Mouse (Mus musculus) midbrain, embryonic 12.5 days (tissue): Measurements from ENCODE around the gene Fam19a2. TPM values are rescaled to one million over a fixed set of nuclear protein-coding genes. Genes with fewer than 3 reads are reported as not detected.

Source experiments
- ATAC-seq: fragments of 200-750 bp; cut with Nextera tagmentation; 2 replicates; pipeline ENCODE4 v1.8.0; 2017; ENCODE audit warnings: low read depth, moderate TSS enrichment, moderate library complexity; ENCODE audit not compliant: low FRiP score
- H3K27ac ChIP-seq: fragments of 300-500 bp; sonication (generic); replicated peaks from 2 replicates; pipeline ENCODE4 v1.5.1; 2016; ENCODE audit warnings: mild to moderate bottlenecking
- H3K27me3 ChIP-seq: fragments of 300-500 bp; sonication (generic); 2 replicates; pipeline ENCODE4 v1.6.1; 2016; ENCODE audit warnings: mild to moderate bottlenecking
- H3K36me3 ChIP-seq: fragments of 300-500 bp; sonication (generic); 2 replicates; pipeline ENCODE4 v1.6.1; 2016
- H3K4me1 ChIP-seq: fragments of 300-500 bp; sonication (generic); 2 replicates; pipeline ENCODE4 v1.6.1; 2016
- H3K4me2 ChIP-seq: fragments of 300-500 bp; sonication (generic); replicated peaks from 2 replicates; pipeline ENCODE4 v1.6.1; 2016; ENCODE audit warnings: mild to moderate bottlenecking, moderate library complexity
- H3K4me3 ChIP-seq: fragments of 300-500 bp; sonication (generic); 2 replicates; pipeline ENCODE4 v1.5.1; 2016; ENCODE audit warnings: mild to moderate bottlenecking
- H3K9ac ChIP-seq: fragments of 300-500 bp; sonication (generic); replicated peaks from 2 replicates; pipeline ENCODE4 v1.6.1; 2016; ENCODE audit warnings: mild to moderate bottlenecking, moderate library complexity
- H3K9me3 ChIP-seq: fragments of 300-500 bp; sonication (generic); 2 replicates; pipeline ENCODE4 v1.6.1; 2016; ENCODE audit warnings: mild to moderate bottlenecking
- WGBS: fragments of 180-500 bp; shearing (Covaris S2); methylation state at CpG from one replicate; pipeline ENCODE4 v1.1.7; 2016; 5-methylcytosine and 5-hydroxymethylcytosine counted together
- polyA plus RNA-seq: library from polyadenylated mRNA; unstranded; fragments of >200 nt; fragmentation: Nextera tagmentation; extraction: Ambion mirVana; gene quantifications from 2 replicates; pipeline ENCODE4 v1.2.1, GENCODE M21; 2016

The Fam19a2 gene
- polyA plus RNA-seq, 1 experiment from 2014 or later, result 11.3 TPM

DNA sequence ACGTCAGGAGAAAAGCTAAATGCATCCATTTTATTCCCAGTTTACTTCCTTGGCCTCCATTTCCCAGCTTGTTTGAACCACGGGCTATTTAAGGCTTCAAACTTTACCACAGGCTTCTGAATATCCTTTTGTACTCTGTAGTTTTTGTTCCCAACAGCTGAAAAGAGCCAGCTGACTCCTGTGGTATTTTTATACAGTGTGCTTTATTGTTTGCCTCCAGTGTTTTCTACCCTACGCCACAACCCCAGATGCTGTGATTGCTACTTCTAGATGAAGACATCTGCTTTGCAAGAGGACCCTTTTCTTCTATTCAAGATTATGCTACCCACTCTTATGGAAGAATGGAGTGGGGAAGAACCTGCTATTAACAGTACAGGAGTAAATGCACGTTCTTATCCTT lies 314.0 kb downstream of the Fam19a2 start:
- 61% methylated on average over 4 of the region's 4 CpGs for WGBS
- Histone ChIP-seq H3K9me3 (no peaks in the 10 kb centered on the region), H3K4me3 (no peak overlapping the region), H3K4me2 (no peak overlapping the region), H3K36me3 (no peaks in the 10 kb centered on the region), H3K9ac (no peak overlapping the region), H3K27me3 (no peaks in the 10 kb centered on the region), H3K4me1 (peaks cover 8% of the 10 kb centered on the region; the same call in 1 of the 2 replicates), H3K27ac (no peak overlapping the region)
- ATAC-seq, result peak; percentile 63; the same call in 1 of the 2 replicates

DNA sequence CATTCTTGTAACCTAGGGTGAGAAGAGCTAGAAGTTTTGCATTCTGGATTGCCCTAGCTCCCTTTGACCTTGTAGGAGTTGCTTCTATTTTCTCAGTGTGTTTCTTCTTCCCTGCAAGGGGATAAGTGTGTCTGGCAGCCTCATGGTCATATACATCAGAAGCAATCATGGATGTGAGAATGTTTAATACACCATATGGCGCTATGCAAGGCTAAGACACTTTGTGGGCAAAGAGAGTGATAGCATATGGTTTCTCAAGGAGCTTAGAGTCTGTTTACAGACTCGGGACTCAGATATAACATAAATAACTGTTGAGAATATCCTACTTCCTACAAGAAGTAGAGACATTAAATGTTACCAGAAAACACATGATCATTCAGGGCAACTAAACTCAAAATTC lies 315.2 kb downstream of the Fam19a2 start:
- 80% methylated on average over 2 of the region's 2 CpGs for WGBS
- Histone ChIP-seq H3K4me1 (peaks cover 8% of the 10 kb centered on the region; the same call in 1 of the 2 replicates), H3K4me2 (no peak overlapping the region), H3K9ac (no peak overlapping the region), H3K27ac (no peak overlapping the region), H3K9me3 (no peaks in the 10 kb centered on the region), H3K4me3 (no peak overlapping the region), H3K27me3 (no peaks in the 10 kb centered on the region), H3K36me3 (no peaks in the 10 kb centered on the region)
- no peak for ATAC-seq

DNA sequence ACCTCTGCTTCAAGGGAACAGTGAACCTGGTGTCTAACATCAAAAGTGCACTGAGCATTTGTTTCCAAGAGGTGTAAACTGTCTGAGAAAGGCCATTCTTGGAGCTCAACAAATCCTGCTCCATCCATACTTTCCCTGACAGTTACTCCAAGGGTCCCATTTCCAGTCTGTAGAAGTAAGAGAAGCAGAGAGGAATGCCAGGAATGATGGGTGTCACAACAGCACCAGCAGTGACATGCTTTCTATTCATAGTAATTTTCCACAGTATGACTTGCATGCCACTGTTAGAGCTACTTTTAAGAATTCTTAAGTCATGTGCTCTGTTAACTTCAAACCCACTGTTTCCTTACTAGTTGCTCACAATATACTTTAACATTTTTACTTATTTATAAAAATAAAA lies 331.2 kb downstream of the Fam19a2 start:
- H3K4me1 ChIP-seq, result no peaks in the 10 kb centered on the region
- H3K4me3 ChIP-seq, result no peak overlapping the region
- H3K27me3 ChIP-seq, result no peaks in the 10 kb centered on the region
- no peaks in the 10 kb centered on the region for H3K36me3 ChIP-seq
- no peak overlapping the region for H3K9ac ChIP-seq
- ATAC-seq, result no peak
- no peak overlapping the region for H3K4me2 ChIP-seq
- no peak overlapping the region for H3K27ac ChIP-seq
- no peaks in the 10 kb centered on the region for H3K9me3 ChIP-seq

DNA sequence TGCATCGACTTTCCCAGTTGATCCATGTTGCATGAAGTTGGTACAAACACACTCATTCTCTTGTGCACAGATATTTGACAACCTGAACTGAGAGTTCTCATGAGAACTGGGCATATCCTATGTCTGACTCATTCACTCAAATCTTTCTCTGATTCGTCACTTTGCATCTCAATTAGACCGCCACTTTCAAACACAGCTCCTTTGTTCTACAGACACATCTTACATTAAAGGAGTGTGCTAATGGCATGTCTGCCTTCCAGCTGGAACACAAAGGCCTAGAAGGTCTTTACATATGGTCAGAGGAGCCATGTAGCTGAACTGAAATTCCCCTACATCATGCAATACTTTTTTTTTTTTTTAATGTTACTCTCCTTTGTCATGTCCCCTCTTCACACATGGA lies 333.3 kb downstream of the Fam19a2 start:
- ATAC-seq, result peak; percentile 9; the same call in 1 of the 2 replicates
- 77% methylated on average over 3 of the region's 3 CpGs for WGBS
- Histone ChIP-seq H3K9me3 (no peaks in the 10 kb centered on the region), H3K4me2 (no peak overlapping the region), H3K4me3 (no peak overlapping the region), H3K9ac (no peak overlapping the region), H3K27ac (no peak overlapping the region), H3K4me1 (no peaks in the 10 kb centered on the region), H3K27me3 (no peaks in the 10 kb centered on the region), H3K36me3 (no peaks in the 10 kb centered on the region)

DNA sequence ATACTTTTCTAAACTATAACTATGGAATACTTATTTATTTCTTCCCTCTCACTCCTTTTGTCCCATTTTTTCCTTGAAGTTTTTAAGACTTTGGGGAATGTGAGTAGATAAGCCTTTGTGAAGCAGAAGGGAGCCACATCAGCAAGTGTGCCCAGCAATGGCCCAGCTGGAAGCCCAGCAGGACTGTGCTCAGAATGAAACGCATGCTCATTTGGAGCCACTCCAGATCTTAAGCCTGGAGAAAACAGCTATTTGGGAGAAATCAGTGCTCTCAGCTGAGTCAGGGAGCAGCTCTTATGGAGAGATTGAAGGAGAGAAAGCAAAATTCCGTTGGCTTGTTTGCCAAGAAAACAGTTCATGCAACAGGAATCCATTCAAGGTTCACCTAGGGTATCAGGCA lies 341.9 kb downstream of the Fam19a2 start:
- Histone ChIP-seq H3K4me3 (no peak overlapping the region), H3K27ac (no peak overlapping the region), H3K4me2 (no peak overlapping the region), H3K27me3 (no peaks in the 10 kb centered on the region), H3K9ac (no peak overlapping the region), H3K9me3 (no peaks in the 10 kb centered on the region), H3K4me1 (no peaks in the 10 kb centered on the region), H3K36me3 (no peaks in the 10 kb centered on the region)
- WGBS, result 32% methylated on average over 2 of the region's 2 CpGs
- no peak for ATAC-seq

DNA sequence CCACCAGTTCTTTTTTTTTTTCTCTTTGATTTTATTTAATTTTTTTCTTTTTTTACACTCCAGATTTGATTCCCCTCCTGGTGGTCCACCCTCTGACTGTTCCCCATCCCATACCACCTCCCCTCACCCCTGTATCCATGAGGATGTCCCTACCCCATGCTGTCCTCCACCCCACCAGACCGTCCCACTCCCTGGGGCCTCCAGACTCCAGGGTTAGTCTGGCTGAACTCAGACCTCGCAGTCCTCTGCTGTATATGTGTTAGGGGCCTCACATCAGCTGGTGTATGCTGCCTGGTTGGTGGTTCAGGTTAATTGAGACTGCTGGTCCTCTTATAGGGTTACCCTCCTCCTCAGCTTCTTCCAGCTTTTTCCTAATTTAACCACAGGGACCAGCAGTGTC lies 362.9 kb downstream of the Fam19a2 start:
- WGBS, result 79% methylated on average over 2 of the region's 2 CpGs
- no peaks in the 10 kb centered on the region for H3K36me3 ChIP-seq
- no peak overlapping the region for H3K4me2 ChIP-seq
- H3K4me1 ChIP-seq, result no peaks in the 10 kb centered on the region
- no peaks in the 10 kb centered on the region for H3K9me3 ChIP-seq
- H3K27me3 ChIP-seq, result no peaks in the 10 kb centered on the region
- H3K27ac ChIP-seq, result no peak overlapping the region
- H3K4me3 ChIP-seq, result no peak overlapping the region
- no peak for ATAC-seq
- no peak overlapping the region for H3K9ac ChIP-seq

DNA sequence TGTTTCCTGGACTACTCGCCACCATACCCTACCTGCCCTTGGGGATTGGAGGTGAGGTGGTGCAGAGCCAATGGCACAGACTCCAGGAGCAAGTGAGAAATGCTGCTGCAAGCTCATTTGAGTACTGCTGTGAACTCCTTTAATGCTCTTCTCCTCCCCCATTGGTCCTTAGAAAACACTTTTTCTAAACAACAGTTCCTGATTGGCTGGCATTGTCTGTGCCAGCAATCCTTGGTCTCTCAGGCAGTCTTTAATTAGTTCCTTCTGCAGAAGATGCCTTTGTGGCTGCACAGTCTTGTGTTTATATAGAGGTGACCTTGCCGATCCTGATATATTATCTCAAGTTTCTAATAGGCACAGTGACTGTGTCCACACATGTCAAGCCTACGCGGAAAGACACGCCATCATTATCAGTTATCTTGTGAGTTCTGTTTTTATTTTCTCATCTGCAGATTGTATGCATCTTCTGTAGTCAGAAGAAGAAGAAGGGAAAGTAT lies 365.5 kb downstream of the Fam19a2 start:
- Histone ChIP-seq H3K9me3 (no peaks in the 10 kb centered on the region), H3K27ac (no peak overlapping the region), H3K4me3 (no peak overlapping the region), H3K4me2 (no peak overlapping the region), H3K9ac (no peak overlapping the region), H3K27me3 (no peaks in the 10 kb centered on the region), H3K36me3 (no peaks in the 10 kb centered on the region), H3K4me1 (no peaks in the 10 kb centered on the region)
- no peak for ATAC-seq
- WGBS, result 80% methylated on average over 5 of the region's 5 CpGs

DNA sequence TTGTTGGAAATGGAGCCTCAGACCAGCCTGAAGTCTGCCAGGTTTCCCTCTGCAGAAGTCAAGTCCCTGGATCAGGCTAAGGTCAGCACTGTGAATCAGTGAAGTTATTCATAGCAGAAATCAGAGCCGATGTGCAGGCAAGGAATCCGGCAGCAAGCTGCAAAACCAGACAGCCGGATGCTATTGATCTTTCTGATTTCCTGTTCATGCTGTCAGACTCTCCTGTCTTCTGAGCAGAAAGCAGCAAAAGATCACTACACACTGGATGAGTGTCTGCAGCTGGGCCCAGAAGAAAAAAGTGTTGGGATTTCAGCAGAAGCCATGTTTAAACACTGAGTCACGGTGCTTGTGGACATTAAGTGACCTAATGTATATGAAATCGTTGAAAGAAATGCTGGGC lies 368.2 kb downstream of the Fam19a2 start:
- Histone ChIP-seq H3K9ac (no peak overlapping the region), H3K4me3 (no peak overlapping the region), H3K9me3 (no peaks in the 10 kb centered on the region), H3K4me1 (no peaks in the 10 kb centered on the region), H3K36me3 (no peaks in the 10 kb centered on the region), H3K27me3 (no peaks in the 10 kb centered on the region), H3K4me2 (no peak overlapping the region), H3K27ac (no peak overlapping the region)
- WGBS, result 85% methylated on average over 5 of the region's 5 CpGs
- no peak for ATAC-seq

DNA sequence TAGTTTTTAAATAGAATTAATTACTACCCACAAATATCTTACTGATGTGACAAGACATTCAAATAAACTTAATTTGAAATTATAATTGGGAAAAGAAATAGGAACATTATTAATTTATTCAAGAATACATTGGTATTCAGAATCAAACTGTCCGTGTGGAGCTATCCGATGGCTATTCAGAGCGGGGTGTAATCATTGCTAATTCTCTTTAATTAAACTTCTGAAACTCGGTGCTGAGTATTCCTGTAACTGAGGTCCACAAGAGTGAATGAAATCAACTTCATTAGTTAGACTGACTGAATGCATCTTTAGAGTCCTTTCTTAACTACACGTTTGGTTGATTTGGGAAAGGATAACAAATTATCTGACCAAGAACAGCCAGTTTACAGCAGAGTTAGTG lies 372.9 kb downstream of the Fam19a2 start:
- H3K36me3 ChIP-seq, result no peaks in the 10 kb centered on the region
- H3K4me3 ChIP-seq, result no peak overlapping the region
- no peak overlapping the region for H3K9ac ChIP-seq
- H3K4me2 ChIP-seq, result no peak overlapping the region
- H3K27me3 ChIP-seq, result no peaks in the 10 kb centered on the region
- H3K27ac ChIP-seq, result no peak overlapping the region
- H3K9me3 ChIP-seq, result no peaks in the 10 kb centered on the region
- 0 out of 2 replicates have a peak, but pooled peaks cover 2% of the 10 kb centered on the region for H3K4me1 ChIP-seq
- 79% methylated on average over 5 of the region's 5 CpGs for WGBS
- no peak for ATAC-seq

DNA sequence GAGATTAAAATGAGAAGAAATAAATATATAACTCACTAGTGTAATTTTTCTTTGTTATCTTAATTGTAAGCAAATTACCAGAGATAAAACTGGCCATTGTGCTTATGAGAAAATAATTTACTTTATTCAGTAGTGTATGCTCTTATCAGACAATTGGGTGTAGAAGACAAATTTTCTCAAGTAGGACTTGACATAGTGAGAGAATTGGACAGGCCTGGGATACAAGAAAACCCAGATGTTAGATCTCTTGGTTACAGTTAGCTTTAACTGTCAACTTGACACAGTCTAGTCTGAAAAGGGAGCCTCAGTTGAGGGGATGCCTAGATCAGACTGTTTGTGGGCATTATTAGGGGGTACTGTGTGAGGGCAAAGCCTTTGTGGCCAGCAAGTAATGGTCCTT lies 373.7 kb downstream of the Fam19a2 start:
- ATAC-seq, result no peak

DNA sequence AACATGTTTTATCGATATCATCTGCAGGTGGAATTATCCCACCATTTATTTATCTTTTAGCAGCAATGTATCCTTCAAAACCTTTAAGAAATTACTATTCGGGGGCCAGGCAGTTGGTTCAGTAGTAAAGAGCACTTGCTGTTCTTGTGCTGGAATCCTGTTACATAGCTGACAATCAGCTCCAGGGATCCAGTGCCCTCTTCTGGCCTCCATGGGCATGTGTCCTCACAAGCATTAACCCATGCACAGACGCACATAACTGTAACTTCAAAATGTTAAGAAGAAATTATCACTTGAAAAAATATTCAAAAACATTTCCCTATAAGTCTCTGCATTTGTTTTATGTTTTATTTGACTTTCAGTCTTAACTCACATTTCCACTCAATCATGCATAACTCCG lies 381.8 kb downstream of the Fam19a2 start:
- Histone ChIP-seq H3K9ac (no peak overlapping the region), H3K27me3 (no peaks in the 10 kb centered on the region), H3K4me3 (no peak overlapping the region), H3K27ac (no peak overlapping the region), H3K4me2 (no peak overlapping the region), H3K9me3 (no peaks in the 10 kb centered on the region), H3K4me1 (no peaks in the 10 kb centered on the region), H3K36me3 (no peaks in the 10 kb centered on the region)
- ATAC-seq, result no peak
- 94% methylated on average over 4 of the region's 4 CpGs for WGBS

More for the DNA sequence above, 373.7 kb downstream of the Fam19a2 start:
- H3K9me3 ChIP-seq, result no peaks in the 10 kb centered on the region
- H3K36me3 ChIP-seq, result no peaks in the 10 kb centered on the region
- 0 out of 2 replicates have a peak, but pooled peaks cover 2% of the 10 kb centered on the region for H3K4me1 ChIP-seq
- H3K4me2 ChIP-seq, result no peak overlapping the region
- no peaks in the 10 kb centered on the region for H3K27me3 ChIP-seq
- H3K27ac ChIP-seq, result no peak overlapping the region
- H3K9ac ChIP-seq, result no peak overlapping the region
- no peak overlapping the region for H3K4me3 ChIP-seq

DNA sequence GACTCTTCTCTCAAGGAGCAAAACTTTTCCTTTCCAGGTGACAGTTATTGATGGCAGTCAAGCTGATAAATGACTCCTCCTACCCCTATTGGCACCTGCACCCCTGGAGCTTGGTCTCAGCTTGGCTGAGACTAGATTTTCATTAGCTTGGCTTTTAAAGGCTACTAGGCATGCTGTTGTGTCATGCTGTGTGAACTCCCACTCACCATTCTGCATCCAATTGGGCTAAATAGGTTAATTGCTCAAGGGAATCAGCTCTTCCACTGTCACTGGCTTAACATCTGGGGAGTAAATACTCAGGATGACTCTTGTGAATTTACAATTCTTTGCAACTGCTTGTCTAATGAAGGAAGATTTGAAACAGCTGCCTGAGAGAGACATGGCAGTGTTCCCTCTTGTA lies 407.4 kb downstream of the Fam19a2 start:
- no peak overlapping the region for H3K4me2 ChIP-seq
- H3K36me3 ChIP-seq, result no peaks in the 10 kb centered on the region
- H3K27ac ChIP-seq, result no peak overlapping the region
- no peak for ATAC-seq
- no peaks in the 10 kb centered on the region for H3K4me1 ChIP-seq
- no peaks in the 10 kb centered on the region for H3K27me3 ChIP-seq
- H3K9me3 ChIP-seq, result no peaks in the 10 kb centered on the region
- no peak overlapping the region for H3K4me3 ChIP-seq
- no peak overlapping the region for H3K9ac ChIP-seq

DNA sequence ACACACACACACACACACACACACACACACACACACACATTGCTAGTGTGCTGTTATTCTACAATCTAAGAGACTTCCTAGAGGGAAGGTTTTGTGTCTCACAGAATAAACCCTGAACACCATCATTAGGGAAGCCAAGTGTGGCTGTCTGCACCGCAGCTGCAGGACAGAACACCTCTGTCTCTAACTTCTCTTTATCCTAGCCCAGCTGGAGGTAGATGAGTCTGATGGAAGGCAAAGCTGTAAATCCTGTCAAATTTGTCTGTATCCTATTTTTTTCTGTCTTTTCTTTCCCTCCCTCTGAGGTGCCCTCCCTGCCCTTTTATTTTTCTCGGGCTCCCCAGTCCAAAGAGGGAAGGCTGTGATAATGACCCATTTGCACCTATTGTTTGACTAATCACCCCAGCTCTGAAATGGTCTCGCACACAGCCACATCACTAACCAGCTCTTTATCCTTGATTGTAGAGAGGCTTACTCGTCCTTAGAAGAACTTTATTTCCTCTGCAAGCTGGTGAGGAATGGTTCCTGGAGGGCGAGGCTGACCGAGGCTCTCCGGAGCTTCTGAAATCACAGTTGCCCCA lies 414.6 kb downstream of the Fam19a2 start:
- H3K27me3 ChIP-seq, result no peaks in the 10 kb centered on the region
- peak; percentile 60; the same call in 1 of the 2 replicates for ATAC-seq
- no peaks in the 10 kb centered on the region for H3K36me3 ChIP-seq
- H3K4me1 ChIP-seq, result peaks cover 7% of the 10 kb centered on the region
- H3K4me3 ChIP-seq, result no peak overlapping the region
- 5% methylated on average over 7 of the region's 7 CpGs for WGBS
- no peak overlapping the region for H3K9ac ChIP-seq
- no peaks in the 10 kb centered on the region for H3K9me3 ChIP-seq
- no peak overlapping the region for H3K27ac ChIP-seq
- H3K4me2 ChIP-seq, result no peak overlapping the region
